Mouse (Mus musculus): ENCODE data around the gene Bptf. TPM values are rescaled to one million over a fixed set of nuclear protein-coding genes. Genes with fewer than 3 reads are reported as not detected.
"Not testable (repeated sequence)": the region's sequence is repeated elsewhere in the genome, so short reads cannot be mapped to it uniquely, and the experiment has no call there.

The Bptf gene
- 41.4 and 42.3 TPM in 2 replicates for polyA plus RNA-seq (2015; fragmentation: Nextera tagmentation; extraction: Ambion mirVana)

DNA sequence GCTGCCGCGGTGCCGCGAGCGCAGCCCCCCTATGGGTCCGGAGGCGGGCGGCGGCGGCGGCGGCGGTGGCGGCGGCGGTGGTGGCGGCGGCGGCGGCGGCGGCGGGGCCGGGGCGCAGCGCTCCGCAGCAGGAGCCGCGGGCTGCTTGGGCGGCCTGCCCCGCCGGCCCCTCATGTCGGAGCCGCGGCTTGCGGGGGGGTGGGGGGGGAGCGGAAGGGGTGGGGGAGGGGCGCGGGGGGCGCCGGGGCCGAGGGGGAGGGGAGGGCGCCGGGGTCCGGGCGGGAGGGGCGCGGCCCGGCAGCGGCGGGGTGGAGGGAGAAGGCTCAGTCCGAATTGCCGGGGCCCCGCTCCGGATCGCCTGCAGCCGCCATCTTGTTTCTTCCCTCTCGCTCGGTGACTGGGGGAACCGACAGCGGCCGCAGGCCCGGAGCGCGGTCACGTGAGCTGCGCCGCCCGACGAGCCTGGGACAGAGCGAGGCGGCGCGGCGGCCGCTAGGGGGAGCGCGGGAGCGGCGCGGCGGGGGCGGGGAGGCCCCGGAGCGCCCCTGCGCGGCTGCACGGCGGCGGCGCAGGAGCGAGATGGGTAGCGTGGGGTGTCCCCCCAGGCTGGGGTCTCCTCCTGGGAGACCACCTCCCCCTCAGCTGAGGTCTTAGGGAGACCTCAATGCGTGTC lies at the start of gene Bptf:
Bptf (minus strand) TSS at position 379 of the 673 bp plus-strand sequence.
- ATAC-seq (ENCODE audit: low FRiP score, low read depth): peak; percentile 95
- Histone ChIP-seq H3K9ac (peak within 1 kb of the TSS; percentile 93), H3K27ac (peak within 1 kb of the TSS; percentile 97), H3K27me3 (no peaks in the 10 kb centered on the region), H3K4me1 (peaks cover 19% of the 10 kb centered on the region), H3K4me3 (peak within 1 kb of the TSS; percentile 76), H3K36me3 (no peaks in the 10 kb centered on the region), H3K4me2 (replicated peaks) (peak within 1 kb of the TSS; percentile 83), H3K9me3 (no peaks in the 10 kb centered on the region)
- under 1% methylated on average over 46 of the region's 94 CpGs for WGBS

DNA sequence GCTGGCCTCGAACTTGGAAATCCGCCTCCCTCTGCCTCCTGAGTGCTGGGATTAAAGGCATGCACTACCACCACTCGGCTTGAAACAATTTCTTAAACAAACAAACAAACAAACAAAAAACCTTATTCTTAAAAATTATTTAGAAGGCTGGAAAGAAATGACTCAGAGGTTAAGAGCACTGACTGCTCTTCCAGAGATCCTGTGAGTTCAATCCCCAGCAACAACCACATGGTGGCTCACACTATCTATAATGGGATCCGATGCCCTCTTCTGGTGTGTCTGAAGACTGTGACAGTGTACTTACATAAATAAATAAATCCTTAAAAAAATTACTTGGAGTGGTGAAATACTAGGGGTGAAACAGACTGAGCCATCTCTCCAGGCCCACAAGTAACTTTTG lies 29.3 kb upstream of the Bptf start:
- H3K27ac ChIP-seq: no peak overlapping the region
- no peak for ATAC-seq (ENCODE audit: low FRiP score, low read depth)
- H3K36me3 ChIP-seq: peaks cover 19% of the 10 kb centered on the region
- no peak overlapping the region for H3K4me2 ChIP-seq (replicated peaks)
- no peaks in the 10 kb centered on the region for H3K27me3 ChIP-seq
- H3K9me3 ChIP-seq: peaks cover 4% of the 10 kb centered on the region; the same call in 1 of the 2 replicates
- H3K4me1 ChIP-seq: no peaks in the 10 kb centered on the region
- H3K4me3 ChIP-seq: no peak overlapping the region
- WGBS: 83% methylated on average over 4 of the region's 4 CpGs
- H3K9ac ChIP-seq: no peak overlapping the region

DNA sequence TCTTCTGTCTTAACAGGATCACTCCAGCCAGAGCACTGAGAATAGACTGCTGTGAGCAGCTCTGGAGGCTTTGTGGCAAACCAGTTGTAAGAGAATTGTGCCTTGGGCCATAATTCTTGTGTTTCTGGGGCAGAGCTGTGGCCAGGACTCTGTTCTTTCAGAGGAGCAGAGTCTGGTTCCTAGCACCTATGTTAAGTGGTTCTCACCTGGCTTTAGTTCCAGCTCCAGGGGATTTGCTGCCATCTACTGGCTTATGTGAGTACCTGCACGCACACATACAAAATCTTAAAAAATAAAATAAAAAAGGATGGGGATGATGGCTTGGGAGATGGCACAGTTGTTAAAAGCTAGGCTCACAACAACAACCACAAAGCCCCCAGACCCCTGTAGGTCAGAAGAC lies 27.1 kb upstream of the Bptf start:
- Histone ChIP-seq H3K27ac (no peak overlapping the region), H3K27me3 (no peaks in the 10 kb centered on the region), H3K36me3 (peaks cover 4% of the 10 kb centered on the region; the same call in 1 of the 2 replicates), H3K9me3 (peaks cover 9% of the 10 kb centered on the region; the same call in 1 of the 2 replicates), H3K4me3 (no peak overlapping the region), H3K4me2 (replicated peaks) (no peak overlapping the region), H3K9ac (no peak overlapping the region), H3K4me1 (no peaks in the 10 kb centered on the region)
- 39% methylated on average over 1 of the region's 1 CpGs for WGBS
- ATAC-seq (ENCODE audit: low FRiP score, low read depth): no peak

DNA sequence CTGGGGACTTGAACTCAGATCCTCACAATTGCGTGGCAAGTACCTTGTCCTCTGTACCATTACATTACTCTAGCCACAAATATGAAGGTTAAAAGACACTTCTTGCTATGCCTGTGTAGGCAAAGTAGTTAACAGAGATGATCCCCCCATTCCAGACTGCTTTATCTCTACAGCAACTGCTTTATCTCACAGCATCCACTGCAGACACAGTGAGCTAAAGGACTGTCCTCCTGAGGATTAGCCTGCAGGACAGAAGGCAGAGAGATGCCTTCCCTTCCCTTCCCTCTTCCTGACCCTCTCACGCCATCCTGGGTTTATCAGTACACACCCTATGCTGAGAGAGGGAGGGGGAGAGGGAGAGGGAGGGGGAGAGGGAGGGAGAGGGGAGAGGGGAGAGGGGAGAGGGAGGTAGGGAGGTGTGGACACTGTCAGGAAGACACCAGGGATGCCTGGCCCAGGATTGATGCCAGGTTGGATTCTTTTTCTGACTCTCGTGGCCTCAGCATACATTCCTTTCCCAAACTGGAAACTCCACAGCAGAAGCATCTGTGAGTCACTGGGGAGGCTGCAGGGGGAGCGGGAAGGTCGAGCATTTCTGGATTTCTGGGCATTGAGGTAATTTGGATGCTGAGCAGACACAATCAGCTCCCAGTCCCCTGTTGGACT lies 25.2 kb upstream of the Bptf start:
- Histone ChIP-seq H3K4me3 (no peak overlapping the region), H3K9ac (no peak overlapping the region), H3K27me3 (no peaks in the 10 kb centered on the region), H3K4me1 (no peaks in the 10 kb centered on the region), H3K36me3 (no peaks in the 10 kb centered on the region), H3K9me3 (peaks cover 9% of the 10 kb centered on the region; the same call in 1 of the 2 replicates), H3K4me2 (replicated peaks) (no peak overlapping the region), H3K27ac (no peak overlapping the region)
- no peak for ATAC-seq (ENCODE audit: low FRiP score, low read depth)
- 36% methylated on average over 5 of the region's 5 CpGs for WGBS

DNA sequence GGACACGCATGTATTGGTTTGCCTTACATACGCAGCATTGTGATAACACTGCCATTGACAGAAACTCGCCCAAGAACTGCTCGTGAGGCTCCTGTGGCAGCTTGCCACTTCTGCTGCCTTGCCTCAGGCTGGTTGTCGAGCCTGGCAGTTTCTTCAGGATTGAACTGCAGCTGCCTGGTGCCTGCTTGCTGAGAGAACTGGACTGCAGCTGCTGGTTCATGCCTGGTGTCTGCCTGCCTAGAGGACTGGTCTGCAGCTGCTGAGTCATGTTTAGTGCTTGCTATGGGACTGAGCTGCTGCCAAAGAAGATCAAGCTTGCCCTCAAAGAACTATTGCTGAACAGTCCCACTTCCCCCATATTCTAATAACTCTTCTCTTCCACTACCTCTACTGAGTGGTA lies 23.4 kb upstream of the Bptf start:
- 84% methylated on average over 5 of the region's 5 CpGs for WGBS

DNA sequence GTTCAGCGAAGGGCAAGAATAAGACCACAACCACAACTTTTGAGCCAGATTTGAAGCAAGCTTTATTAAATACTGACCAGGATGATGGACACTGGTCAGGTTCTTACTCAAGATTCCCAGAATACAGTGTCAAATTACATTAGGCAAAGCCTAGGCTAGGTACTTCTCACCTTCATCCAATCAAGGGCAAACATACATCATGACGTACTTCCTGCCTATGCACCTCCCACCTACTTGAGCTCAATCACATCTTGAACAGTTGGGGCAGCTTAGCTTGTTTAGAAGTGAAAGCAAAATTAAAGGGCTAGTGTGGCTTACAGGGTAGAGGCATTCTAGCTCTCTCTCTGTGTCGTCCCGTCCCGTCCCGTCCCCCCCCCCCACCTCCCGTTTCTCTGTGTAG lies 22.5 kb upstream of the Bptf start:
- H3K27ac ChIP-seq: no peak overlapping the region
- H3K27me3 ChIP-seq: no peaks in the 10 kb centered on the region
- peaks cover 9% of the 10 kb centered on the region; the same call in 1 of the 2 replicates for H3K9me3 ChIP-seq
- H3K4me2 ChIP-seq (replicated peaks): no peak overlapping the region
- H3K9ac ChIP-seq: no peak overlapping the region
- no peaks in the 10 kb centered on the region for H3K4me1 ChIP-seq
- no peaks in the 10 kb centered on the region for H3K36me3 ChIP-seq
- no peak for ATAC-seq (ENCODE audit: low FRiP score, low read depth)
- no peak overlapping the region for H3K4me3 ChIP-seq
- WGBS: 83% methylated on average over 7 of the region's 7 CpGs

More for the DNA sequence above, 23.4 kb upstream of the Bptf start:
- H3K4me2 ChIP-seq (replicated peaks): no peak overlapping the region
- no peaks in the 10 kb centered on the region for H3K27me3 ChIP-seq
- H3K27ac ChIP-seq: no peak overlapping the region
- no peaks in the 10 kb centered on the region for H3K4me1 ChIP-seq
- H3K4me3 ChIP-seq: no peak overlapping the region
- peaks cover 9% of the 10 kb centered on the region; the same call in 1 of the 2 replicates for H3K9me3 ChIP-seq
- no peak overlapping the region for H3K9ac ChIP-seq
- H3K36me3 ChIP-seq: no peaks in the 10 kb centered on the region
- ATAC-seq (ENCODE audit: low FRiP score, low read depth): no peak

DNA sequence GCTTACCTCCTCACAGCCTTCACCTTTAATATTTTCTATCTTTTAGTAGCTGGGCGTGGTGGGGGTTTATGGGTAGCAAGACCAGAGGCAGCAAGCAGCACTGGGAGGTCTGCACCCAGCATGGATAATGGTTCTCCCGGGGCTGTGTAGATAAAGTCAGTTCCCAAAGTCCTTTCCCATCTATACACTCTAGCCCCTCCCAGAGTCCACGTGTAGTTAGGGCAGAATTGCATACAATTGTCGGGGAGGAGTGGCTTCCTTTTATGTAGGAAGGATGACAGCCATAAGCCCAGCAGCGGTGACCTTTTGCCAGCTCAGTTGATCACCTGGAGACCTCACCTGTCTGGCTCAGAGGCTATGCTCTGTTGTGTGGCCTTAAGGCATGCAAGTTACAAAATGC lies 21.7 kb upstream of the Bptf start:
- no peak overlapping the region for H3K4me2 ChIP-seq (replicated peaks)
- H3K4me1 ChIP-seq: no peaks in the 10 kb centered on the region
- H3K9ac ChIP-seq: no peak overlapping the region
- ATAC-seq (ENCODE audit: low FRiP score, low read depth): no peak
- WGBS: 76% methylated on average over 5 of the region's 5 CpGs
- H3K36me3 ChIP-seq: no peaks in the 10 kb centered on the region
- H3K27ac ChIP-seq: no peak overlapping the region
- no peak overlapping the region for H3K4me3 ChIP-seq
- H3K27me3 ChIP-seq: no peaks in the 10 kb centered on the region
- H3K9me3 ChIP-seq: peaks cover 5% of the 10 kb centered on the region; the same call in 1 of the 2 replicates

DNA sequence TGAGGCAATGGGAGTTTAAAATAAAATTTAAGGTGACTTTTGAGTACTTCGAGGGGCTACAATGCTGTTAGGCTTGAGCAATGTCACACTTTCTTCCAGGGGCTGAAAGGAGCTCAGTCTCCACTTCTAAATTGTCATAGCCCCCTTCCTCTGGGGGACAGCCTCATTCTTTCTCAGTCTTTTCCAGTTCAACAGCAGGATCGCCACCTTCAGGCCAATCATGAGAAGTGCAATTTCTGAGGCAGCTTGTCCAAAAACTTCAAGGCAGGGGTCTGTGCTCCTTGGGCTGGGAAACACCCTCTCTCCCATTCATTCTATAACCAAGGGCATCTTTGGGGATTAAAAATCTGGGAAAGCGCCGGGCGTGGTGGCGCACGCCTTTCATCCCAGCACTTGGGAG lies 19.9 kb upstream of the Bptf start:
- Histone ChIP-seq H3K27me3 (no peaks in the 10 kb centered on the region), H3K27ac (no peak overlapping the region), H3K9ac (no peak overlapping the region), H3K9me3 (peaks cover 5% of the 10 kb centered on the region; the same call in 1 of the 2 replicates), H3K4me2 (replicated peaks) (no peak overlapping the region), H3K36me3 (no peaks in the 10 kb centered on the region), H3K4me1 (no peaks in the 10 kb centered on the region), H3K4me3 (no peak overlapping the region)
- WGBS: 78% methylated on average over 7 of the region's 7 CpGs
- ATAC-seq (ENCODE audit: low FRiP score, low read depth): no peak

DNA sequence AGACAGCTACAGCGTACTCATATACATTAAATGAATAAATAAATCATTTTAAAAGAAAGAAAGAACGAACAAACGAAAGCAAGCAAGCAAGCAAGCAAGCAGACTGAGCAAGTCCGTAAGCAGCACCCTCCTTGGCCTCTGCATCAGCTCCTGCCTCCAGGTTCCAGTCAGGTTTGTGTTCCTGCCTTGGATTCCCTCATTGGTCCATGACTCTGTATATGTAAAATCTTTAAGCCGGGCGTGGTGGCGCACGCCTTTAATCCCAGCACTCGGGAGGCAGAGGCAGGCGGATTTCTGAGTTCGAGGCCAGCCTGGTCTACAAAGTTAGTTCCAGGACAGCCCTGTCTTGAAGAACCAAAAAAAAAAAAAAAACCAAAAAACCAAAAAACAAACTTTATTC lies 12.0 kb upstream of the Bptf start:
- WGBS: 95% methylated on average over 11 of the region's 11 CpGs
- not testable (repeated sequence) for ATAC-seq (ENCODE audit: low FRiP score, low read depth); H3K4me3 ChIP-seq; H3K9me3 ChIP-seq; H3K27ac ChIP-seq; H3K9ac ChIP-seq; H3K36me3 ChIP-seq; H3K4me2 ChIP-seq (replicated peaks); H3K27me3 ChIP-seq; H3K4me1 ChIP-seq

DNA sequence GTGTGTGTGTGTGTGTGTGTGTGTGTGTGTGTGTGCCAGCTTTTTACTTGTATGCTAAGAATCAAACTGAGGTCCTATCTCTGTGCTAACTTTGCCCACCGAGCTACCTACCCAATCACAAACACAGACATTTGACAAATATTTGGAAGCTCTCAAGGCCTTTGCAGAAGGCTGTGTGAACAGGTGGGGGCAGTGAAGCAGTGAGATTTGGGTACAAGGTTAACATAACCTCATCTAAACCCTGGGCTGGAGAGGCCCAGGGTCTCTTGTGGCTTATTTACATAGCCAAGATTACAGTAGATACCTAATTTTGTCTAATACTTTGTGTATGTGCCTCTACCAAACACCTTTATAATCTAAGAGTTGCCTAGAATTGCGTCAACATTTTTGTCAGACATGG lies 10.5 kb upstream of the Bptf start:
- no peaks in the 10 kb centered on the region for H3K9me3 ChIP-seq
- no peak for ATAC-seq (ENCODE audit: low FRiP score, low read depth)
- H3K4me2 ChIP-seq (replicated peaks): no peak overlapping the region
- no peaks in the 10 kb centered on the region for H3K4me1 ChIP-seq
- H3K27me3 ChIP-seq: no peaks in the 10 kb centered on the region
- H3K9ac ChIP-seq: no peak overlapping the region
- H3K4me3 ChIP-seq: no peak overlapping the region
- no peak overlapping the region for H3K27ac ChIP-seq
- 80% methylated on average over 2 of the region's 2 CpGs for WGBS
- H3K36me3 ChIP-seq: no peaks in the 10 kb centered on the region

DNA sequence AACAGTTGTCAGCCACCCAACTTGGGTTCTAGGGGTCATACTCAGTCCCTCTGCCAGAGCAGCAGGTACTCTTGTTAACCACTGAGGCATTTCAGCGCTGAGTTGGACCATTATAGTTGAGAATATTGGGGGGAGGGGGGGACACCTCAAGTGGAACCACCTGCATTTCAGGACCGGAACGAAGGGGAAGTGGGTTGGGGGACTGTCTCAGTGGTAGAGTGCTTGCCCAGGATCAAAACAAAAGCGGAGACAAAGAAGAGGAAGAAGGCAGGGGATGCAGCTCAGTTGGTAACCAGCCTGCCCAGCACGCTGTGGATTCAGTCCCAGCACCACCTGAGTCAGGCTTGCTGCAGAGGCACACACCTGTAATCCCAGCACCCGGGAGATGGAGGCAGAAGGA lies 8.8 kb upstream of the Bptf start:
- no peak for ATAC-seq (ENCODE audit: low FRiP score, low read depth)
- no peak overlapping the region for H3K4me2 ChIP-seq (replicated peaks)
- WGBS: 29% methylated on average over 6 of the region's 6 CpGs

DNA sequence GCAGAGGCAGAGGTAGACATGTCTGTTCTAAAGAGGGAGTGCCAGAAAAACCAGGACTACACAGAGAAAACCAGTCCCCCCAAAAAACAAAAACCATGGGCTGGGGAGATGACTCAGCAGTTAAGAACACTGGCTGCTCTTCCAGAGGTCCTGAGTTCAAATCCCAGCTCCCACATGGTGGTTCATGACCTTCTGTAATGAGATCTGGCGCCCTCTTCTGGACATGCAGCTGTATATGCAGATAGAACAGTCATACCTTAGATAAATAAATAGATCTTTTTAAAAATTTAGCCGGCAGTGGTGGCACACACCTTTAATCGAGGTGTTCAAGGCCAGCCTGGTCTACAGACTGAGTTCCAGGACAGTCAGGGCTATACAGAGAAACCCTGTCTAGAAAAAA lies 6.7 kb upstream of the Bptf start:
- 85% methylated on average over 3 of the region's 3 CpGs for WGBS

More for the DNA sequence above, 8.8 kb upstream of the Bptf start:
- Histone ChIP-seq H3K27ac (no peak overlapping the region), H3K9me3 (no peaks in the 10 kb centered on the region), H3K27me3 (no peaks in the 10 kb centered on the region), H3K9ac (no peak overlapping the region), H3K4me3 (no peak overlapping the region), H3K4me1 (no peaks in the 10 kb centered on the region), H3K36me3 (no peaks in the 10 kb centered on the region)

More for the DNA sequence above, 6.7 kb upstream of the Bptf start:
- H3K4me3 ChIP-seq: no peak overlapping the region
- no peak overlapping the region for H3K27ac ChIP-seq
- no peaks in the 10 kb centered on the region for H3K4me1 ChIP-seq
- no peaks in the 10 kb centered on the region for H3K36me3 ChIP-seq
- H3K4me2 ChIP-seq (replicated peaks): no peak overlapping the region
- H3K9me3 ChIP-seq: no peaks in the 10 kb centered on the region
- no peak overlapping the region for H3K9ac ChIP-seq
- ATAC-seq (ENCODE audit: low FRiP score, low read depth): no peak
- H3K27me3 ChIP-seq: no peaks in the 10 kb centered on the region

Data from limb, embryonic 13.5 days (tissue).